Mouse (Mus musculus) kidney, embryonic 14.5 days (tissue): ENCODE measurements at regions not wholly inside any gene's neighbourhood (a gene's known extent, or its start where the extent isn't known, plus 50 kb on each side); places are given as distances from the start of the nearest gene placed in this dataset.

Experiments
- ATAC-seq: fragments of 200-750 bp; cut with Nextera tagmentation; 2 replicates; pipeline ENCODE4 v1.8.0; 2017; ENCODE audit warnings: moderate number of reproducible peaks, mild to moderate bottlenecking, moderate TSS enrichment, moderate library complexity; ENCODE audit not compliant: low FRiP score, low TSS enrichment
- H3K27ac ChIP-seq: fragments of 300-500 bp; sonication (generic); 2 replicates; pipeline ENCODE4 v1.5.1; 2014; ENCODE audit warnings: low read depth, mild to moderate bottlenecking, low read length, moderate library complexity, mixed read lengths
- H3K27me3 ChIP-seq: fragments of 300-500 bp; sonication (generic); 2 replicates; pipeline ENCODE4 v1.6.1; 2014; ENCODE audit warnings: mild to moderate bottlenecking, low read length; ENCODE audit not compliant: control insufficient read depth, insufficient read depth
- H3K36me3 ChIP-seq: fragments of 300-500 bp; sonication (generic); 2 replicates; pipeline ENCODE4 v1.6.1; 2014; ENCODE audit warnings: low read length, mixed read lengths; ENCODE audit not compliant: control insufficient read depth, insufficient read depth
- H3K4me1 ChIP-seq: fragments of 300-500 bp; sonication (generic); 2 replicates; pipeline ENCODE4 v1.6.1; 2014; ENCODE audit warnings: low read length, mixed read lengths; ENCODE audit not compliant: control insufficient read depth, insufficient read depth
- H3K4me2 ChIP-seq: fragments of 300-500 bp; sonication (generic); replicated peaks from 2 replicates; pipeline ENCODE4 v1.6.1; 2014; ENCODE audit warnings: low read depth, mild to moderate bottlenecking, low read length
- H3K4me3 ChIP-seq: fragments of 300-500 bp; sonication (generic); 2 replicates; pipeline ENCODE4 v1.5.1; 2014; ENCODE audit warnings: mild to moderate bottlenecking, low read length
- H3K9ac ChIP-seq: fragments of 300-500 bp; sonication (generic); 2 replicates; pipeline ENCODE4 v1.6.1; 2014; ENCODE audit warnings: low read depth, mild to moderate bottlenecking, low read length, moderate library complexity
- H3K9me3 ChIP-seq: fragments of 300-500 bp; sonication (generic); 2 replicates; pipeline ENCODE4 v1.6.1; 2016; ENCODE audit warnings: low read length; ENCODE audit not compliant: control insufficient read depth
- WGBS: fragments of 180-500 bp; shearing (Covaris S2); extraction: QIAGEN DNeasy Blood & Tissue Kit; methylation state at CpG from one replicate; pipeline ENCODE4 v1.1.7; 2014; 5-methylcytosine and 5-hydroxymethylcytosine counted together

DNA sequence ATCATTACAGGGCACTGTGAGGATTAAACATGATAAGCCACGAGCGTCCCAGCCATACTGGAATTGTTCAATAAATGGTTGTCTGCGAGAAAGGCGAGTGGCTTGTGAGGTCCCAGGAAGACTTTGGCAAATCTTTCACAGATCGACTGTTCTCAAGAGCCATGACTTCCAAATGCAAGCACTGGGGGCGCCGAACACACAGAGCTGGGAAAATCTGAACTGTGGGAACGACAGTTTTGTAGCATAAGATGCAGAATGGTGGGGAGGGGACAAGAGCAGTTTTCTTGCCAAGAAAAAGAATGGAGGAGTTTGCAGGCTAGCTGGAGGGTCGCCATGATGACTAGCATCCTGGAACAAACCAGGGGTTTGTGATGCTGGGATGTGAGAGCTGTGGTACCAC lies 300.8 kb downstream of the Bcor start:
- H3K4me3 ChIP-seq: no peak overlapping the region
- no peak overlapping the region for H3K4me2 ChIP-seq
- WGBS: 57% methylated on average over 9 of the region's 9 CpGs
- no peak overlapping the region for H3K27ac ChIP-seq
- no peaks in the 10 kb centered on the region for H3K9me3 ChIP-seq
- ATAC-seq: no peak
- H3K27me3 ChIP-seq: peaks cover 10% of the 10 kb centered on the region; the same call in 1 of the 2 replicates
- H3K36me3 ChIP-seq: no peaks in the 10 kb centered on the region
- H3K4me1 ChIP-seq: 0 out of 2 replicates have a peak, but pooled peaks cover 6% of the 10 kb centered on the region
- H3K9ac ChIP-seq: no peak overlapping the region

DNA sequence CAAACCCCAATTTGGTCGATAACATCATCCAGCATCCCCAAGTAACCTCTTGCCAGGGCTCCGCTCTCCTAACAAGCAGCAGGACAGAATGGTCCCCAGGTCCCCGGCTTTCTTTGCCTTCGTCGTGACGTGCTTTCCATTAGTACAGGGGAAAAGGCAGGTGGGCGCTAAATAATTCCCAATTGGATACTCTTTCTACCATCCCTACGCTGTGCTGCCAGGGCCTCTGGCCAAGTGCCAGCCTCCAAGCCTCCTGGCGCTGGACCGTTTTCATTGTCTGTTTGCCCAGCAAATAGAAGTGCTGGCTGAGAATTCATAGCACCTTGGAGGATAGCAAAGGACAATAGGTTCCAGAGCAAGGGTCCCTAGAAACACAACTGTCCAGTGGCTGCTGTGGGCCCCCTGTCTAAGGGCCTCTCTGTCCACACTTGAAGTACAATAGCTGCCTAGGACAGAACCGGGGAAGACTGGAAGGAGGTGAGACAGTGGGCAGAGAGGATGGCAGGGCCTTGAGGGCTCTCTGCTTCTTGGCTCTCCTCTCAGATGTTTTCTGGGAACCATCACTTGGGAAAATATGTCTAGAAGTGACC lies 298.9 kb downstream of the Bcor start:
- H3K27me3 ChIP-seq: peaks cover 10% of the 10 kb centered on the region; the same call in 1 of the 2 replicates
- 0 out of 2 replicates have a peak, but pooled peaks cover 6% of the 10 kb centered on the region for H3K4me1 ChIP-seq
- WGBS: 63% methylated on average over 11 of the region's 11 CpGs
- ATAC-seq: no peak
- no peaks in the 10 kb centered on the region for H3K9me3 ChIP-seq
- no peaks in the 10 kb centered on the region for H3K36me3 ChIP-seq
- H3K9ac ChIP-seq: no peak overlapping the region
- no peak overlapping the region for H3K4me2 ChIP-seq
- no peak overlapping the region for H3K27ac ChIP-seq
- H3K4me3 ChIP-seq: no peak overlapping the region

DNA sequence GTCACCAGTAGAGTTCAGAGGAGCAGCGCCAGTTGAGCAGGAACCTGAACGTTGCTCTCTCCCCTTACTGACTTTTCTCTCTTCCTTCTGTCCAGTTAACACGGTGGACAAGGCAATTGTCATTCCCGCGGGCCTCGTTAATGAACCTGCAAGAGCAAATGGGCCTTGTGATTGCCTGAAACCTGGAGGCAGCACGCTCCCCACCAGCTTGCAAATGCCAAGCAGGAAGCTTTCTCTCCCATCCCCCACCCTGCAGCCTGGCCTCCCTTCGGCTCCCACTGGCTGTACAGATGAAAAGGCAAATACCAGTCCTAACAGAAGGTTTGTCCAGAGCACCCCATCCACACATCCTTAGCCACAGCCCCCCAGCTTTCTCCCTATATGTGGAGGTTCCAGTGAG lies 298.3 kb downstream of the Bcor start:
- Histone ChIP-seq H3K36me3 (no peaks in the 10 kb centered on the region), H3K9ac (no peak overlapping the region), H3K27ac (no peak overlapping the region), H3K9me3 (no peaks in the 10 kb centered on the region), H3K4me3 (no peak overlapping the region), H3K27me3 (peaks cover 10% of the 10 kb centered on the region; the same call in 1 of the 2 replicates), H3K4me2 (no peak overlapping the region), H3K4me1 (0 out of 2 replicates have a peak, but pooled peaks cover 6% of the 10 kb centered on the region)
- ATAC-seq: no peak
- WGBS: 24% methylated on average over 8 of the region's 8 CpGs

DNA sequence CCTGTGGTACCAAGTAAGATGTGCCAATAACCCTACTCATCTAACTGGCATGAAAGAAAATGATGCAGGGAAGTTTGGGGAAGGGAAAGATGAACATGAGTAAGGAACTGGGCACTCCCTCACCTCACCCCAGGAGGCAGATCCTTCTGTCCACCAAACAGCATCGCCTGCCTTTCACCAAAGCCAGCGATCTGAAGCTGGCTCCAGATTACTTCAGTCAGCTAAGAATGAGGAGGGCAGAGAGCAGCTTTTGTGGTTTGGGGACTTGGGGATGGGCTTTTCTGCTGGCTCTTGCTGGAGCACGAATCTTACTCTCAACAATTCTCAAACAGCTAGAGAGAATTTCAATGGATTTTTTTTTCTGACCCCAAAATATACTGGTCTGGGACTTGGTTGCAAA lies 297.0 kb downstream of the Bcor start:
- no peaks in the 10 kb centered on the region for H3K36me3 ChIP-seq

DNA sequence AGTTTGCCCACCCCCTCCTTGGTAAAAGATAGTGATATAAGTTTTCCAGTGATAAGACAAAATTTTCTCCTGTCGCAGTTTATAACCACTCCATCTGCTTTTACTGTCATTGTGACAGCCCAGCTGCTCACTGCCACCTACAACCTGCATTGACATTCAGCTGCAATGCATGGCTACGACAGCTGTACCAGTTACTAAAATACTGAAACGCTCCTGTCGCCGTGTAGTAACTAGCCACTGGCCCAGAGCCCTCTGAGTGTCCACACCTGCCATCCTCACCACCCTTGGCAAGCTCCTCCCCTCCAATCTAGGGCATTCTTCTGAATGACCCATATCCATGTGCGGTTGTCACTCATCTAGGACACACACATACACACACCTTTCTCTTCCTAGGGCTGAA lies 286.2 kb downstream of the Bcor start:
- no peak for ATAC-seq
- no peak overlapping the region for H3K4me2 ChIP-seq
- no peaks in the 10 kb centered on the region for H3K4me1 ChIP-seq
- no peaks in the 10 kb centered on the region for H3K36me3 ChIP-seq
- no peak overlapping the region for H3K27ac ChIP-seq
- no peaks in the 10 kb centered on the region for H3K27me3 ChIP-seq
- WGBS: 84% methylated on average over 6 of the region's 6 CpGs
- no peak overlapping the region for H3K4me3 ChIP-seq
- no peaks in the 10 kb centered on the region for H3K9me3 ChIP-seq
- no peak overlapping the region for H3K9ac ChIP-seq

More for the DNA sequence above, 297.0 kb downstream of the Bcor start:
- Histone ChIP-seq H3K9me3 (no peaks in the 10 kb centered on the region), H3K4me2 (no peak overlapping the region), H3K4me1 (0 out of 2 replicates have a peak, but pooled peaks cover 6% of the 10 kb centered on the region), H3K27ac (no peak overlapping the region), H3K27me3 (peaks cover 10% of the 10 kb centered on the region; the same call in 1 of the 2 replicates), H3K9ac (no peak overlapping the region), H3K4me3 (no peak overlapping the region)
- 56% methylated on average over 3 of the region's 3 CpGs for WGBS
- no peak for ATAC-seq

DNA sequence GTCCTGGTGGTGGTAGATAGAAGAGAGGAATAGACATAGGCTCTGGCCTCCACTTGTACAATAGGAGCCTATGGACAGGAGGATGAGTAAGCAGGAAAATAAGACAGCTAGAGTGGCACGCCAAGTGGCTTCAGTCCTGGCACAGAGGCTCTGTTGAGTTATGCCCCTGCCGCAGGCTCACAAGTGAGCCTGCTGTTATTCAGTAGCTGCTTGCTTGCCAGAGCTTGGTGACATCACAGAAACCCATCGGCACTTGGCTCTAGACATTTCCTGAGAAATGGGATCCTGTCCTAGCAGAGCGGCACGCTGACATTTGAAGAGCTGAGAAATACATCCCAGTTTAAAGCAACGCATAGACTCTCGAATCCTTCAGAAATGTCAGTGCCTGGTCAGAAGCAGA lies 283.5 kb downstream of the Bcor start:
- H3K9me3 ChIP-seq: no peaks in the 10 kb centered on the region
- H3K27me3 ChIP-seq: no peaks in the 10 kb centered on the region
- no peaks in the 10 kb centered on the region for H3K4me1 ChIP-seq
- H3K4me2 ChIP-seq: no peak overlapping the region
- H3K9ac ChIP-seq: no peak overlapping the region
- no peak overlapping the region for H3K4me3 ChIP-seq
- no peak for ATAC-seq
- no peak overlapping the region for H3K27ac ChIP-seq
- H3K36me3 ChIP-seq: no peaks in the 10 kb centered on the region
- WGBS: 90% methylated on average over 7 of the region's 7 CpGs

DNA sequence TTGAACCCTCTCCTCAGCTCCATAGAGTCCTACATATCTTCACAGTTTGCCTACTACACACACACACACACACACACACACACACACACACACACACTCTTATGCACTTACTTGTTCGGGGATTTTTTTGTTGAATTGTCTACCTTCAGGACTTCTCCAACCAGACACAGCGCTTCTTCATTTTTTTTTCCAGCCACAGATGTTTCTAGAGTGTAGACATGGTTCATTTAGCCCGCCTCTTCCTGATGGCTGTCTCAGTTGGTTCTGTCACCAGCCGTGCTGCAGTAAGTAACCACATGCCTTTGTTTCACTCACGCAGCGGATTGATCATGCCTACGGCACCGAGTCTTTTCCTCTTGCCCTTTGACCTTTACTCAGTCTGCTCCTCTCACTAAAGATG lies 282.1 kb downstream of the Bcor start:
- ATAC-seq: no peak
- Histone ChIP-seq H3K4me3 (no peak overlapping the region), H3K4me1 (no peaks in the 10 kb centered on the region), H3K9ac (no peak overlapping the region), H3K36me3 (no peaks in the 10 kb centered on the region), H3K27ac (no peak overlapping the region), H3K27me3 (no peaks in the 10 kb centered on the region), H3K9me3 (no peaks in the 10 kb centered on the region), H3K4me2 (no peak overlapping the region)
- 77% methylated on average over 8 of the region's 8 CpGs for WGBS

DNA sequence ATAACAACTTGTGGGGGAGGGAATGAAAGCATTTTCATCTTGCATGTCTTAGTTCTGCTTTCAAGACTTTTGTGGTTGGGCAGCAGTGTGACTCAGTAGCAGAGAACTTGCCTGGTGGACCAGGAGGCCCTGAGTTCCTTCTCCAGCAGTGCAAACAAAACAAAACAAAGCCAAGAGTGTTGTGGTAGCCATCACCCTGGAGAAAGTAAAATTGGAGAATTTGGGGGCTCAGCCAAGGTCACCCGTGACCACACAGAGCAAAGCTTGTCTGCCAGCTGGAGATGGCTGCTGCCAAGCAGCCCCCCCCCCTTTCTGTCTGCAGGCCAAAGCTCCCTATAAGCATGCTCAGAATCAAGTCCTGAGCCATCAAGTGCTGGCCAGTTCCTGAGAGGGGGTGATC lies 279.2 kb downstream of the Bcor start:
- WGBS: 93% methylated on average over 1 of the region's 1 CpGs
- Histone ChIP-seq H3K27me3 (no peaks in the 10 kb centered on the region), H3K27ac (no peak overlapping the region), H3K9ac (no peak overlapping the region), H3K4me3 (no peak overlapping the region), H3K9me3 (no peaks in the 10 kb centered on the region), H3K36me3 (no peaks in the 10 kb centered on the region), H3K4me2 (no peak overlapping the region), H3K4me1 (no peaks in the 10 kb centered on the region)
- ATAC-seq: no peak

DNA sequence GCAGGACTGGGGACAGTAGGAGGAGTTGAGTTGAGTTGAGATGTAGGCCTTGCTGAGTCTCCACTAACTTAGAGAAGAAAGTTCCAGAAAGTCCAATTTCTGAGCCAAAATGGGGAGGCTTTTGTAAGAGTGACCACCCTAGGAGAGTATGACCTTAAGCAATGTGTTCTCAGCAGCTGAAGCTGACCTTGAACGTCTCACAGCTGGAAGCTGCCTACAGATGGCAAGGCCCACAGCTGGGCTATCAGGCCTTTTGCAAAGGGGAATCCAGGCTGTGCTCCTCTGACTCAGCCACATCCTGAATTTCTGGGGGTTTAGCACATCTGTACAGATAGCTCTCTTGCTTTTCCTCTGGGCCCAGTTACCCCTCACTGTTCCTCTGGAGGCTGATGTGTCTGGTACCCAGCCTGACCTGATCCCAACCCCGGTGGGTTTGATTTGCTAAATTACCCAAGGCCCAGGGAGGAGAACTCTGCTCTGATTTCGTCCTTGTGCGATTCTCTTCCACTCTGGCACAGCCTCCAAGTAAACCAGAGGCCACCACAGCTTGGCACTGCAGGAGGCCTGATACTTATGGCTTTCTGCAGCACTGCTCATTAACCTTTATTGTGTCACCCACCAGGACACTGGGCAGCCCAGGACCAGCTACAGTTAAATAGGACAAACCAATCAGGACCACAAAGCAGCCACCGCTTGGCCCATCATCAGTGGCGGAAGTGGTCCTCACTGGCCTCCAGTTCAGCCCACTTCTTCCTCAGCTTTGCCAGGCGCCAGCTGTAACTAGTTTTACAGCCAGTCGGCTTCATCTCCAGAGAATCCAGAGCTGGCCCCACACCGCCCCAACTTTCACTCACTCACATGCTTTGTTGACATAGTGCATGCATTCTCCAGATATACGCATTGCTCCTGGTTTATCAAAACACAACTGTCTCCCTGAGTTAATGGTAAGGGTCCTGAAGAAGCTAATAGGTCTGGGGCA lies 276.1 kb downstream of the Bcor start:
- no peaks in the 10 kb centered on the region for H3K4me1 ChIP-seq
- no peaks in the 10 kb centered on the region for H3K36me3 ChIP-seq
- no peak overlapping the region for H3K4me3 ChIP-seq
- no peak overlapping the region for H3K9ac ChIP-seq
- no peak for ATAC-seq
- H3K27me3 ChIP-seq: no peaks in the 10 kb centered on the region
- no peak overlapping the region for H3K4me2 ChIP-seq
- 68% methylated on average over 10 of the region's 10 CpGs for WGBS
- no peaks in the 10 kb centered on the region for H3K9me3 ChIP-seq
- no peak overlapping the region for H3K27ac ChIP-seq
